Mouse (Mus musculus) limb, embryonic 13.5 days (tissue): ENCODE data around the gene Galr2. TPM values are rescaled to one million over a fixed set of nuclear protein-coding genes. Genes with fewer than 3 reads are reported as not detected.
A peak's percentile ranks its signal among the peaks of the same experiment; 100 is the strongest.

ENCODE experiments used
- ATAC-seq: fragments of 200-750 bp; cut with Nextera tagmentation; 2 replicates; pipeline ENCODE4 v1.8.0; 2017; ENCODE audit warnings: low read depth, moderate number of reproducible peaks, moderate TSS enrichment; ENCODE audit not compliant: low FRiP score
- H3K27ac ChIP-seq: fragments of 300-500 bp; sonication (generic); 2 replicates; pipeline ENCODE4 v1.5.1; 2015; ENCODE audit warnings: inconsistent platforms, mild to moderate bottlenecking, moderate library complexity
- H3K27me3 ChIP-seq: fragments of 300-500 bp; sonication (generic); 2 replicates; pipeline ENCODE4 v1.6.1; 2015; ENCODE audit warnings: mild to moderate bottlenecking, inconsistent platforms
- H3K36me3 ChIP-seq: fragments of 300-500 bp; sonication (generic); 2 replicates; pipeline ENCODE4 v1.6.1; 2015; ENCODE audit warnings: inconsistent platforms, mild to moderate bottlenecking, moderate library complexity
- H3K4me1 ChIP-seq: fragments of 300-500 bp; sonication (generic); 2 replicates; pipeline ENCODE4 v1.6.1; 2015; ENCODE audit warnings: inconsistent platforms
- H3K4me2 ChIP-seq: fragments of 300-500 bp; sonication (generic); replicated peaks from 2 replicates; pipeline ENCODE4 v1.6.1; 2015; ENCODE audit warnings: inconsistent platforms, mild to moderate bottlenecking, moderate library complexity
- H3K4me3 ChIP-seq: fragments of 300-500 bp; sonication (generic); 2 replicates; pipeline ENCODE4 v1.5.1; 2015; ENCODE audit warnings: moderate library complexity, mild to moderate bottlenecking, inconsistent platforms
- H3K9ac ChIP-seq: fragments of 300-500 bp; sonication (generic); 2 replicates; pipeline ENCODE4 v1.6.1; 2015; ENCODE audit warnings: mild to moderate bottlenecking, inconsistent platforms
- H3K9me3 ChIP-seq: fragments of 300-500 bp; sonication (generic); 2 replicates; pipeline ENCODE4 v1.6.1; 2016; ENCODE audit warnings: inconsistent platforms
- WGBS: fragments of 180-500 bp; shearing (Covaris S2); methylation state at CpG from one replicate; pipeline ENCODE4 v1.1.7; 2015; 5-methylcytosine and 5-hydroxymethylcytosine counted together
- polyA plus RNA-seq: library from polyadenylated mRNA; unstranded; fragments of >200 nt; fragmentation: Nextera tagmentation; extraction: Ambion mirVana; gene quantifications from 2 replicates; pipeline ENCODE4 v1.2.1, GENCODE M21; 2015

Galr2 gene
- polyA plus RNA-seq, 1 experiment from 2014 or later: 0.18 TPM

DNA sequence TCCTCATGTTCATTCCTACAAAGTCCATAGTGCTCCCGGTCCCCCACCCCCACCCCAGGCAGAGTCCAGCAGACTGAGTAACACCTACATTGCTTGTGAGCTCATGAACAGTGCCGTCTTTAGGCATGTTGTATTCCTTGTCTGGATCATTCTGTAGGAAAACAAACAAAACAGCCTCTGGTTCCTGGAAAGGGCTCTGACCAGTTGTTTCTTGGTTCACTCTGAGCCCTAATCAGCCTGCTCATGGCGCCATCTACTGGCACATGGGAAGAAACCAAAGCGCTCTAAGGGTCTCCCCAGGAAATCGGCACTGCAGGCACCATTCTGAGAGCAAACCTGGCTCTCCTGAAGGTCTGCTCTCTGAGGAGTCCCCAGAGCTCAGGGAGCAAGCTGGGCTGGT lies 13.6 kb downstream of the Galr2 start:
- H3K9me3 ChIP-seq: no peaks in the 10 kb centered on the region
- H3K4me3 ChIP-seq: no peak overlapping the region
- no peak overlapping the region for H3K4me2 ChIP-seq
- H3K9ac ChIP-seq: no peak overlapping the region
- 29% methylated on average over 5 of the region's 5 CpGs for WGBS
- no peaks in the 10 kb centered on the region for H3K27me3 ChIP-seq
- peaks cover 91% of the 10 kb centered on the region for H3K36me3 ChIP-seq
- ATAC-seq: no peak
- H3K27ac ChIP-seq: no peak overlapping the region
- no peaks in the 10 kb centered on the region for H3K4me1 ChIP-seq

- ATAC-seq: no peak
- no peaks in the 10 kb centered on the region for H3K27me3 ChIP-seq
- H3K9ac ChIP-seq: no peak overlapping the region
- peaks cover 91% of the 10 kb centered on the region for H3K36me3 ChIP-seq
- WGBS: 90% methylated on average over 8 of the region's 8 CpGs
- H3K4me1 ChIP-seq: no peaks in the 10 kb centered on the region
- H3K4me2 ChIP-seq: no peak overlapping the region
- no peak overlapping the region for H3K27ac ChIP-seq
- H3K9me3 ChIP-seq: no peaks in the 10 kb centered on the region
- H3K4me3 ChIP-seq: no peak overlapping the region
Observed at GRCm38 (mm10) chr11:116296191-116296734, 15.5 kb downstream of the Galr2 start.

DNA sequence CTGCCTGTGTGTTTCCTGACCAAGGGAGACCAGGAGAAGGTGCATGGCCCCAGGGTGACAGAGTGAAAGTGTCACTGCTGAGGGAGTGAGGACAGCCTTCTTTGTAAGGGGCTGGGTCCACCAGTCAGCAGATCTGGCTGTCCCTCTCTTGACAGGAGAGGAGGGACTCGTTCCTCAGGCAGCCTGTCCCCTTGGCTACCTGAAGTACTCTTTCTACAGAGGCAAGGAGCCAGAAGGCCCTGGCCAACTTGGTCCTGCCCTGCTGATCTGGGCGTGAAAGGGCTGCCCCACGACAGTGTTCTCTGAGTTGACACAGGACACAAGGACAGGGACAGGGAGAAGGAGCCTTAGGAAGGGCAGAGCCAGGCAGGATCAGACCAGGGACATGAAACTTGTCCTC lies 16.3 kb downstream of the Galr2 start:
- Histone ChIP-seq H3K4me2 (no peak overlapping the region), H3K36me3 (peaks cover 91% of the 10 kb centered on the region), H3K4me3 (no peak overlapping the region), H3K27ac (no peak overlapping the region), H3K4me1 (no peaks in the 10 kb centered on the region), H3K27me3 (no peaks in the 10 kb centered on the region), H3K9ac (no peak overlapping the region), H3K9me3 (no peaks in the 10 kb centered on the region)
- ATAC-seq: no peak
- 71% methylated on average over 3 of the region's 3 CpGs for WGBS

DNA sequence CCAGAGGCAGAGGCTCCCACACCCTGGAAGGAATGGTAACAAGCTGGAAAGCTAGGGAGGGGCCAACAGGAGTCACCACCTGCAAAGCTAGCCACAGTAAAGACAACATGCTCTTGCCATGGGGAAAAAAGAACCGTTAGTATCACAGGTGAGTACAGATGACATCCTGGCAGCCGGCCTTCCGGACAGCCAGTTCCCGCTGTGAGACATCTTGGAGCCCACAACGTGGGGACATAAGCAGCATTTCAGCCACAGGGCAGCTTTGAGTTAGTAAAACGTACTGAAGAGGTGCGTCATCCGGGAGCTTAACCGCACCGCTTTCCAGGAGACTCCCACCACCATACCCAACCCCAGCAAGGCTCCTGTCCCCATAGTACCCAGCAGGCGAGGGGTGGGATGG lies 17.5 kb downstream of the Galr2 start:
- no peak overlapping the region for H3K9ac ChIP-seq
- no peak overlapping the region for H3K4me2 ChIP-seq
- H3K4me3 ChIP-seq: no peak overlapping the region
- H3K27me3 ChIP-seq: no peaks in the 10 kb centered on the region
- no peaks in the 10 kb centered on the region for H3K9me3 ChIP-seq
- whole genome bisulfite sequencing: 88% methylated on average over 11 of the region's 11 CpGs
- H3K4me1 ChIP-seq: no peaks in the 10 kb centered on the region
- no peak overlapping the region for H3K27ac ChIP-seq
- H3K36me3 ChIP-seq: peaks cover 91% of the 10 kb centered on the region
- ATAC-seq: no peak

- ATAC-seq: no peak
- Histone ChIP-seq H3K9ac (no peak overlapping the region), H3K4me1 (no peaks in the 10 kb centered on the region), H3K36me3 (peaks cover 95% of the 10 kb centered on the region), H3K4me3 (no peak overlapping the region), H3K9me3 (no peaks in the 10 kb centered on the region), H3K27me3 (no peaks in the 10 kb centered on the region), H3K27ac (no peak overlapping the region), H3K4me2 (no peak overlapping the region)
- 91% methylated on average over 6 of the region's 6 CpGs for WGBS
Observed at GRCm38 (mm10) chr11:116298621-116299020, 17.9 kb downstream of the Galr2 start.

DNA sequence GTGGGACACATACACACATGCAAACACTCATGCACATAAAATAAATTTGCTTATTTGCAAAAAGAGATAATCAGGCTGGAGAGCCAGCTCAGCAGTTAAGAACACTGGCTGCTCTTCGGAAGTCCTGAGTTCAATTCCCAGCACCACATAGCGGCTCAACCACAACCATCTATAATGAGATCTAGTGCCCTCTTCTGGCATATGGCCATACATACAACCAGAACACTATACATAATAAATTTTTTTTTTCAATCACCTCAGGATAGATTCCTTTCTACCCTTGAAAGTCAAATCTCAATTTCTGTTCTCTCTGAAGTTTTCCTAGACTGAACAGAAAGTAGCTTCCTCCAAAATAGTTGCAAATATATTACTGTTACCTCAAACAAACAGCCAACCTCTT lies 24.7 kb downstream of the Galr2 start:
- ATAC-seq: no peak
- no peak overlapping the region for H3K27ac ChIP-seq
- H3K4me1 ChIP-seq: peaks cover 12% of the 10 kb centered on the region
- WGBS: 91% methylated on average over 2 of the region's 2 CpGs
- peaks cover 47% of the 10 kb centered on the region for H3K36me3 ChIP-seq
- no peaks in the 10 kb centered on the region for H3K27me3 ChIP-seq
- no peaks in the 10 kb centered on the region for H3K9me3 ChIP-seq
- peak overlapping the region; percentile 76 for H3K4me3 ChIP-seq
- H3K9ac ChIP-seq: no peak overlapping the region
- peak overlapping the region; percentile 87 for H3K4me2 ChIP-seq

DNA sequence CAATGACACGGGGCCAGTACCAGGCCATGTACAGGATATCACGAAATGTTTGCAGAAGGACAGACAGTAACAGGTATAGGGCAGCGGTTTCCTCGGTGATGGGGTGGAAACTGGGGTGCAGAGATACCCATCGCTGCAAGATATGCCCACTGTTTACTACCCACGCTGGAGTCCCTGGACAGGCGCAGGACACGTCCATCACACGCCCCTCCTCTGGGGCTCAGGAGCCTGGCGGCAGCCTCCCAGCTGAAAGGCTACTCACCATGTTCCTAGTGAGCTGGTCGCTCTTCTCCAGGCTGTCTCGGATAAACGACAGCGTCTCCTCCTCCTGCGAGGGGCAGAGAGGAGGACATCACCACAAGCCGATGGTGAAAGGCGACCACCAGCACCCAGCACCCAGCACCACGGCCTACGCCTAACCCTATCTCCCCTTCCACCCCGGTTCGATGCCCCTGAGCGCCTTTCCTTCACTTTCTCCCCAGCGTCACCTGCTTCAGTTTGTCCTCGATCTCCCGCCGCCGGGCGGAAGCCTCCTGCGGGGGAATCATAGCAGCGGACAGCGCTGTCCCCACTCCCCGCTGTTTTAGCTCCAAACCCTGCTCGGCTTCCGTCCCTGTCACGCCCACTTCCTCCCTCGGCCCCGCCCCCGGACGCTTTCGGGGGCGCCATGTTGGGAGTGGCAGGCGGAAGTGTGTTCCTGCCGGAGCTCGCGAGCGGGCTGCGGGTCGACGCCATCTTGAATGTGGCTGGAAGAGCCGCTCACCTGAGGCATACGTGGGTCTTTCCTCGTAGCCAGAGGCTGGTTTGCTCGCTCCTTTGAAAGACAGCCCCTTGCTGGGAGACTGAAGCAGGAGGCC lies 25.6 kb downstream of the Galr2 start:
- Histone ChIP-seq H3K27me3 (0 out of 2 replicates have a peak, but pooled peaks cover 1% of the 10 kb centered on the region), H3K36me3 (peaks cover 37% of the 10 kb centered on the region), H3K9ac (peak overlapping the region; percentile 85), H3K9me3 (no peaks in the 10 kb centered on the region), H3K4me1 (peaks cover 15% of the 10 kb centered on the region), H3K4me3 (peak overlapping the region; percentile 76), H3K27ac (no peak overlapping the region), H3K4me2 (peak overlapping the region; percentile 87)
- ATAC-seq: peak; percentile 93
- WGBS: 2% methylated on average over 53 of the region's 53 CpGs

GRCm38 (mm10) chr11:116307019-116307725 lies 26.4 kb downstream of the Galr2 start, which contains the start of gene Exoc7:
TSS of gene Exoc7 (minus strand) at chr11:116307233.
- 86% methylated on average over 10 of the region's 10 CpGs for WGBS

DNA sequence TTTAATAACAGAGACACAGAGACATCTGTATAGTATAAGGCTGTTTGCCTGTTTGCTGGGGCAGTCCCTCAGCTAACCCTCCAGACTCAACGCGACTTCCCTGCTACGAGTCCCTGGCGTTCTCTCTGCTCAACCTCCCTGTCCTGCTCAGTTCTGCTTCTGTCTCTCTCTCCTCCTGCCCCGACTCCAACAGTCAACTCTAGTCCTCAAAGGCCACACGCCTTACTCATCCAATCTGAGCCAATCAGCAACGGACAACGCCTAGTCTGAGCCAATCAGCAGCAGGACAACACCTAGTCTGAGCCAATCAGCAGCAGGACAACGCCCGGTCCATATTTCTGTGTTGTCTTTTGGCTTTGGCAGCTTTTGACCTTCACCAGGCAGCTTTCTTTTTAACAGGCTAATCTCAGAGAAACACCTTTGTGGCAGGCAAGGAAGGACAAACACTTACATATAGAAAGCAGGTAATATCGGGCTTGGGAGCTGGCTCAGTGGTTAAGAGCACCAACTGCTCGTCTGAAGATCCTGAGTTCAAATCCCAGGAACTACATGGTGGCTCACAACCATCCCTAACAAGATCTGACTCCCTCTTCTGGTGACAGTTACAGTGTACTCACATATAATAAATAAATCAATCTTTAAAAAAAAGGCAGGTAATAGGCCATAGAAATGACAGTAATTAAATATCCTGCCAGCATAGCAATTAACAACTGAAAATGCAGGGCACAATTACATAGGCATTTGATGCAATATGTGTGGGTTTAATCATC lies 27.2 kb downstream of the Galr2 start:
- Histone ChIP-seq H3K4me3 (no peak overlapping the region), H3K4me2 (no peak overlapping the region), H3K9ac (no peak overlapping the region), H3K4me1 (peaks cover 16% of the 10 kb centered on the region), H3K36me3 (peaks cover 21% of the 10 kb centered on the region), H3K9me3 (no peaks in the 10 kb centered on the region), H3K27ac (no peak overlapping the region), H3K27me3 (0 out of 2 replicates have a peak, but pooled peaks cover 4% of the 10 kb centered on the region)
- WGBS: 90% methylated on average over 12 of the region's 12 CpGs
- ATAC-seq: no peak

More at GRCm38 (mm10) chr11:116307019-116307725, 26.4 kb downstream of the Galr2 start, which contains the start of gene Exoc7:
- H3K4me1 ChIP-seq: peaks cover 16% of the 10 kb centered on the region
- peak within 1 kb of the TSS; percentile 76 for H3K4me3 ChIP-seq
- no peak for ATAC-seq
- no peak within 1 kb of the TSS for H3K27ac ChIP-seq
- H3K36me3 ChIP-seq: peaks cover 29% of the 10 kb centered on the region
- peak within 1 kb of the TSS; percentile 87 for H3K4me2 ChIP-seq
- peak within 1 kb of the TSS; percentile 85 for H3K9ac ChIP-seq
- H3K27me3 ChIP-seq: 0 out of 2 replicates have a peak, but pooled peaks cover 4% of the 10 kb centered on the region
- no peaks in the 10 kb centered on the region for H3K9me3 ChIP-seq

- H3K4me3 ChIP-seq: no peak overlapping the region
- ATAC-seq: no peak
- no peak overlapping the region for H3K4me2 ChIP-seq
- peaks cover 5% of the 10 kb centered on the region for H3K36me3 ChIP-seq
- WGBS: 75% methylated on average over 3 of the region's 3 CpGs
- H3K27me3 ChIP-seq: 0 out of 2 replicates have a peak, but pooled peaks cover 4% of the 10 kb centered on the region
- H3K27ac ChIP-seq: no peak overlapping the region
- H3K4me1 ChIP-seq: peaks cover 16% of the 10 kb centered on the region
- no peaks in the 10 kb centered on the region for H3K9me3 ChIP-seq
- H3K9ac ChIP-seq: no peak overlapping the region
Observed at GRCm38 (mm10) chr11:116309601-116310000, 28.9 kb downstream of the Galr2 start.

GRCm38 (mm10) chr11:116311169-116311568 lies 30.4 kb downstream of the Galr2 start:
- H3K27ac ChIP-seq: no peak overlapping the region
- H3K9me3 ChIP-seq: no peaks in the 10 kb centered on the region
- H3K36me3 ChIP-seq: no peaks in the 10 kb centered on the region
- H3K4me2 ChIP-seq: no peak overlapping the region
- peaks cover 8% of the 10 kb centered on the region for H3K4me1 ChIP-seq
- 40% methylated on average over 8 of the region's 8 CpGs for WGBS
- 0 out of 2 replicates have a peak, but pooled peaks cover 4% of the 10 kb centered on the region for H3K27me3 ChIP-seq
- H3K9ac ChIP-seq: no peak overlapping the region
- no peak for ATAC-seq
- H3K4me3 ChIP-seq: no peak overlapping the region
